Mouse (Mus musculus) embryonic facial prominence, embryonic 13.5 days (tissue): Measurements from ENCODE around the gene Apol11a. TPM values are rescaled to one million over a fixed set of nuclear protein-coding genes. Genes with fewer than 3 reads are reported as not detected.

Experiments used
- polyA plus RNA-seq: library from polyadenylated mRNA; unstranded; fragments of >200 nt; fragmentation: Nextera tagmentation; extraction: Ambion mirVana; gene quantifications from 2 replicates; pipeline ENCODE4 v1.2.1, GENCODE M21; 2015

Gene Apol11a
- polyA plus RNA-seq, 1 experiment from 2014 or later, result not detected

Other genes with a start within 250 kb of the Apol11a start
- 57.8 and 66.7 TPM in 2 replicates for gene Rbfox2, start 201.3 kb upstream of the Apol11a start, polyA plus RNA-seq
- gene Apol7a, start 109.2 kb upstream of the Apol11a start, polyA plus RNA-seq, result not detected in 2 replicates
- gene Apol9a, start 97.1 kb upstream of the Apol11a start, polyA plus RNA-seq, result 0.15 TPM in 1 of 2 replicates, not detected in the other
- not detected in 2 replicates for gene Apol7b, start 60.8 kb upstream of the Apol11a start, polyA plus RNA-seq
- gene Apol10a, start 31.2 kb upstream of the Apol11a start, polyA plus RNA-seq, result 0.08 TPM in 1 of 2 replicates, not detected in the other
- not detected in 2 replicates for gene Apol7c, start 25.0 kb downstream of the Apol11a start, polyA plus RNA-seq
- not detected in 2 replicates for gene 1700025B11Rik, start 53.6 kb downstream of the Apol11a start, polyA plus RNA-seq
- gene Apol10b, start 87.9 kb downstream of the Apol11a start, polyA plus RNA-seq, result not detected in 2 replicates
- not detected in 2 replicates for gene Gm36245, start 91.0 kb downstream of the Apol11a start, polyA plus RNA-seq
- gene Apol11b, start 135.0 kb downstream of the Apol11a start, polyA plus RNA-seq, result 0.10 TPM in 1 of 2 replicates, not detected in the other
- gene Apol7e, start 190.6 kb downstream of the Apol11a start, polyA plus RNA-seq, result not detected in 2 replicates
- not detected in 2 replicates for gene Apol9b, start 220.8 kb downstream of the Apol11a start, polyA plus RNA-seq
- 0.22 and 0.32 TPM in 2 replicates for gene Apol8, start 248.7 kb downstream of the Apol11a start, polyA plus RNA-seq